Mouse (Mus musculus) liver (tissue): ENCODE measurements around the gene Slc7a11.
A peak's percentile ranks its signal among the peaks of the same experiment; 100 is the strongest.
"Not testable (repeated sequence)": the region's sequence is repeated elsewhere in the genome, so short reads cannot be mapped to it uniquely, and the experiment has no call there.

Source experiments
- DNase-seq: peaks from one replicate; pipeline ENCODE4 v3.0.0-alpha.2; 2020; ENCODE audit warnings: mixed read lengths

Gene Slc7a11

GRCm38 (mm10) chr3:50443421-50443916 lies at the start of gene Slc7a11:
Slc7a11 (minus strand) TSS chr3:50443614.
- peak; percentile 47 for DNase-seq

DNA sequence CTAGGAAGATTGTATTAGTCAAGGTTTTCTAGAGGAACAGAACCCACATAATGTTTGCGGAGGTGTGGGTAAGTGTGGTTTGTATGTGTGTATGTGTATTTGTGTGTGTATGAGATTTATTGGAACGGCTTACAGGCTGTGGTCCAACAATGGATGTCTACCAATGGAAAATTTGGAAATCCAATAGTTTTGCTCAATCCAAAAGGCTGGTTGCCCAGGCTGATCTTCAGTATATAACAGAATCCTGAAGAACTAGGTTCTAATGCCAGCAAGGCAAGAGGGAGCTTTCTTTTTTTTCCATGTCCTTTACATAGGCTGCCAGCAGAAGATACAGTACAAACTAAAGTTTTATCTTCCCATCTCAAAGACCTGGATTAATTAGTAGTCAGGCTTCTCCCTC lies 48.3 kb upstream of the Slc7a11 start:
- DNase-seq, result no peak

DNA sequence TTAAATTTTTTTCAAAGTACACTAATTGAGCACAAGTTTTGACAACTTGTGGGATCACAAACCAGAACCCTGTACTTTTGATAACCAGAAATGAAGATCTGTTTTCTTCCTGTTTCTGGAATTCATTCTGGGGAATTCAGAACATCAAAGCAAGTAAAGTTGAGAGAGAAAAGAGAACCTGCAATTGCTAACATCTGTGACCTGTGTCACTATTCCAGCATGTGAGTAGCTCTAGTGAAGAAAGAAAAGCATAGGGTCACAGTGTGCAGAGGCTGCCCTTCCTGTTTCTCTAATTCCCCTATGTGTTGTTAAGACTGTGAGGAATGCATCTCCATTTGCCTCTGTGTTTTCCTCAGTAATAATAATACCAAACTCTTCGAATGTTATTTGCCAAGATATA lies 40.7 kb upstream of the Slc7a11 start:
- no peak for DNase-seq

DNA sequence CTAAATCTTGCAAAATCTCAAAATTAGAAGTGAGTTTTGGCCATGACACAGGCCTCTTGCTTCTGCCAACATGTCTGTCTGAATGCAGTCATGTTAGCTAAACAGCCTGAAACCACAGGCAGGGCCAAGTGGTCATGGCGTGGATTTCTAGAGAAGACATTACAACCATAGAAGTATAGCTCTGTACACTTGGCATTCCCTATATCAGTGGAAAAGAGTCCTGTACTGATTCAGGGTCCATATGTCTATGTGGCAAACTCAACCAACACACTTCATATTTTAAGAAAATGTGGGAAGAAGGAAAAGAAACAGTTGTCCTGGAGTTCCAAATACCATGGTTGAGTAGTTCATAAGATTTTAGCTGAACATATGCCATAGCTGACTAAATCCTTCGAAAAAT lies 18.8 kb upstream of the Slc7a11 start:
- no peak for DNase-seq

DNA sequence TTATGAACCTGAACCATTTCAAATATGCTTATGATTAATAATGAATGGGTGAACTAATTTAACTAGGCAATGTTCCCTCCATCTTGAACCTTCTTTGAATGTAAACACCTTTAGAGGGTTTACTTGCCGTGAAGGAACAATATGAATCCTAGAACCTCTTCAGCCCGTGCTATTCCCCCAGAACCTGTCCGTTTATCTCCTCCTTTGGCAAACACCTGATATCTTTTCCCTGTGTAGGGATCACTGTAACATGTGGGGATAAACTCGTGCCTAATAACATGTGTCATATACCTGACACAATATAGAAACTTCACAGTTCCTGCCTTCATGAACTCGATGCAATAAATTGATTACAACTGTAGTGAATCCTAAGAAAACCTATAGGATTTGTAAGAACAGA lies 13.7 kb upstream of the Slc7a11 start:
- DNase-seq, result no peak

GRCm38 (mm10) chr3:50456564-50456963 lies 13.2 kb upstream of the Slc7a11 start:
- no peak for DNase-seq

DNA sequence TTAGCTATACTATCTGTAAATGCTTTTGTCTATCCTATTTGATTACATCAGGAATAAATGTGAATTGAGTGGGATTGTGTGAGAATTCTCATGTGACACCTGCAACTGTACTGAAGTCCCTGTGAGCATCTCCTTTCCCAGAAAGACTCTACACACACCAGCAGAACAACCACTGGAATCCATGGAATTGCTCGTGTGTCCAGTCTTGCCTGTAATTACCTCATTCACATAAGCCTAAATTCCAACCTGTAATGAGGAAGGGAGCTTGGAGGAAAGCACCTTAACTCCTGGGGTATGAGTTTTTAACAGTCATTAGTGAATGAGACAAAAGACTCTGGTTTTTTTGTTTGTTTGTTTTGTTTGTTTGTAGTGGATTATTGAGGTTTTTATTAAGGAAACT lies 12.6 kb upstream of the Slc7a11 start:
- no peak for DNase-seq

GRCm38 (mm10) chr3:50445050-50445775 lies 1.8 kb upstream of the Slc7a11 start:
- no peak for DNase-seq

GRCm38 (mm10) chr3:50443942-50444341 lies 528 bp upstream of the Slc7a11 start:
- DNase-seq, result no peak

DNA sequence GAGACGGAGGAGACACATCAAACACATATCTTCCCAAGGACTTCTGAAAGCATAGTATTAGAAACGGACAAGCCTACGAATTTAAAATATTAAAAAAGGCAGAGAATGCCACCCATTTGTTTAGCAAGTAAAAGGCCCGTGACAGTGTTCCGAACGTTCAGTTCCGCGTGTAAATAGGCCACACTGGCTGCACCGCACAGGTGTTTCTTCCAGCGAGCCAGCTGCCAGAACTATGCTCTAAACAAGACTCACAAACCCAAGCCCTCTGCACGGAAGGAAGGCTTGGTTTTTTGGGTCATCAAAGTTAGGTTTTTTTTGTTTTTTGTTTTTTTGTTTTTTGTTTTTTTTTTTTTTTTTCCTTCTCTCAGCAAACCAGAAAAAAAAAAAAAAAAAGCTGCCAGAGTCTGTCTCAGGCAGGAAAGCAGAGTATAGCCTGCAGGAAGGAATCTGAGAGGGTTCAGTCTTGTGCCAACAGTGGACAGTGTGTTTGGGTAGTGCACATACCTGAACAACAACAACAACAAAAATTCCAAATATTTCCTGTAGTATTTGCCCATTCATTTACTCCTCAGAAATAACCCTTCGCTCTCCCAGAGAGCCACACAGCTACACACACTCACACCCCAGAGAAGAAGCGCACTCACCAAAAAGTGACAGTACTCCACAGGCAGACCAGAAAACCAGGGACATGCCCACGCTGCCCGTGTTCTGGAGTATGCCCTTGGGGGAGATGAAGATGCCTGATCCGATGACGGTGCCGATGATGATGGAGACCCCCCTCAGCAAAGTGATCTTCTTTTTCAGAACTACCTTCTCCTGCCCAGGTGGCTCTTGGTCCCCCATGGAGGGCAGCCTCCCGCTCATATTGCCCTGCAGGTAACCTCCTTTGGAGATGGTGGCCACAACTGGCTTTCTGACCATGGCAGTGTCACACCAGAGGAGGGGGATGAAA lies 797 bp downstream of the Slc7a11 start:
- DNase-seq, result no peak

GRCm38 (mm10) chr3:50441330-50441729 lies 2.1 kb downstream of the Slc7a11 start:
- DNase-seq, result no peak

DNA sequence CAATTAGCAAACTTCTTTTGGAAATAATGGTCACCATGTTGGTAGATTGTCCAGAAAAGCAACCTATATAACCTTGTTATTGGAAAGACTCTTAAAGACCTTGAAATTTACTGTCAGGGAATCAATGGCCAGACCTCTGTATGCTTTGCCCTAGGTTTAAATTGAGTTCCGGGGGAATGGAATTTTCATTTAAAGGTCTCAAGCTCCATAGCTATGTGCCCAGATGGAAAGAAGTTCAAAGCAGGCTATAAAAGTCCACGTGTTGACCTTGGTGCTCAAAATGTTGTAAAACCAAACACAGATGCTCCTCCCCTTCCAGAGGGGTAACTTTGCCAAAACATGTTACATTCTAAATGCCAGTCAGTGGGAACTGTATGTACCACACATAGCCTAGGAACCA lies 3.0 kb downstream of the Slc7a11 start:
- DNase-seq, result no peak

- DNase-seq, result no peak
Observed at GRCm38 (mm10) chr3:50439429-50439828, 4.0 kb downstream of the Slc7a11 start.

GRCm38 (mm10) chr3:50438520-50439253 lies 4.7 kb downstream of the Slc7a11 start:
- DNase-seq, result no peak

GRCm38 (mm10) chr3:50438081-50438480 lies 5.3 kb downstream of the Slc7a11 start:
- DNase-seq, result not testable (repeated sequence)

GRCm38 (mm10) chr3:50436409-50436808 lies 7.0 kb downstream of the Slc7a11 start:
- not testable (repeated sequence) for DNase-seq

GRCm38 (mm10) chr3:50433831-50434230 lies 9.6 kb downstream of the Slc7a11 start:
- no peak for DNase-seq

GRCm38 (mm10) chr3:50430811-50431210 lies 12.6 kb downstream of the Slc7a11 start:
- DNase-seq, result no peak

- DNase-seq, result no peak
Observed at GRCm38 (mm10) chr3:50421480-50422277, 21.7 kb downstream of the Slc7a11 start.

DNA sequence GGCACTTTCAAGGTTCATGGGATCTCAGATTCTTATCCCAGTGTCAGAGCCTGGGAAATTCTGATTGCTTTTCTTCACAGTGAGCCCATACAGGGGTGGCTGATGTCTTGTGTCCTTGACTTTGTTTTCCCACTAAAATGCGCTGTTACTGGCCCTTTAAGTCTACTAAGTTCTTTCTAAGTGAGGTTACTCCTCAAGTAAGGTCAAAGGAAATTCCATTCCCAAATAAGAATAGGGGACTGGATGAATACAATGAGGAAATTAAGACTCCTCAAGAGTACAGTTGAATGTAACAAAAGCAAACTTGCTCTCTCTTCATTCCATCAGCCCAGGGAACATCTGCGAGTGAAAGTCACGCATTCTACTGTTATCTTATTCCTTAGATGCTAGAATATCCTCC lies 24.3 kb downstream of the Slc7a11 start:
- DNase-seq, result no peak

GRCm38 (mm10) chr3:50406771-50407170 lies 36.6 kb downstream of the Slc7a11 start:
- DNase-seq, result no peak

GRCm38 (mm10) chr3:50405915-50406314 lies 37.5 kb downstream of the Slc7a11 start:
- no peak for DNase-seq
